Mouse (Mus musculus) embryonic facial prominence, embryonic 10.5 days (tissue): ENCODE data around the gene Plcg2. TPM values are rescaled to one million over a fixed set of nuclear protein-coding genes. Genes with fewer than 3 reads are reported as not detected.

Experiments
- DNase-seq: peaks from one replicate; pipeline ENCODE4 v3.0.0-alpha.2; 2017; ENCODE audit warnings: low spot score
- H3K27ac ChIP-seq: fragments of 300-500 bp; sonication (generic); replicated peaks from 2 replicates; pipeline ENCODE4 v1.5.1; 2016; ENCODE audit warnings: mild to moderate bottlenecking
- H3K27me3 ChIP-seq: fragments of 300-500 bp; sonication (generic); replicated peaks from 2 replicates; pipeline ENCODE4 v1.6.1; 2016; ENCODE audit warnings: low read depth, mild to moderate bottlenecking; ENCODE audit not compliant: poor library complexity, severe bottlenecking
- H3K36me3 ChIP-seq: fragments of 300-500 bp; sonication (generic); replicated peaks from 2 replicates; pipeline ENCODE4 v1.6.1; 2016; ENCODE audit warnings: mild to moderate bottlenecking, moderate library complexity
- H3K4me1 ChIP-seq: fragments of 300-500 bp; sonication (generic); 2 replicates; pipeline ENCODE4 v1.6.1; 2016
- H3K4me3 ChIP-seq: fragments of 300-500 bp; sonication (generic); 2 replicates; pipeline ENCODE4 v1.5.1; 2016; ENCODE audit warnings: mild to moderate bottlenecking, moderate library complexity
- H3K9me3 ChIP-seq: fragments of 300-500 bp; sonication (generic); 2 replicates; pipeline ENCODE4 v1.6.1; 2016; ENCODE audit warnings: mild to moderate bottlenecking
- WGBS: fragments of 180-500 bp; shearing (Covaris S2); methylation state at CpG from one replicate; pipeline ENCODE4 v1.1.7; 2016; 5-methylcytosine and 5-hydroxymethylcytosine counted together
- polyA plus RNA-seq: library from polyadenylated mRNA; unstranded; fragments of >200 nt; fragmentation: Nextera tagmentation; extraction: Ambion mirVana; gene quantifications from 2 replicates; pipeline ENCODE4 v1.2.1, GENCODE M21; 2016

The Plcg2 gene
- polyA plus RNA-seq, 1 experiment from 2014 or later, result 5.8 TPM

- no peaks in the 10 kb centered on the region for H3K36me3 ChIP-seq
- no peaks in the 10 kb centered on the region for H3K27me3 ChIP-seq
- 93% methylated on average over 15 of the region's 15 CpGs for WGBS
- DNase-seq, result no peak
- H3K27ac ChIP-seq, result no peak overlapping the region
- H3K4me1 ChIP-seq, result peaks cover 12% of the 10 kb centered on the region
- no peak overlapping the region for H3K4me3 ChIP-seq
- no peaks in the 10 kb centered on the region; the same call in 1 of the 2 replicates for H3K9me3 ChIP-seq
Observed at GRCm38 (mm10) chr8:117532381-117532972, 34.4 kb downstream of the Plcg2 start.

- peaks cover 17% of the 10 kb centered on the region for H3K4me1 ChIP-seq
- WGBS, result 58% methylated on average over 6 of the region's 6 CpGs
- H3K36me3 ChIP-seq, result no peaks in the 10 kb centered on the region
- H3K9me3 ChIP-seq, result no peaks in the 10 kb centered on the region; the same call in 1 of the 2 replicates
- no peak for DNase-seq
- no peaks in the 10 kb centered on the region for H3K27me3 ChIP-seq
- H3K4me3 ChIP-seq, result no peak overlapping the region
- no peak overlapping the region for H3K27ac ChIP-seq
Observed at GRCm38 (mm10) chr8:117536862-117537261, 38.8 kb downstream of the Plcg2 start.

- no peak for DNase-seq
- no peaks in the 10 kb centered on the region; the same call in 1 of the 2 replicates for H3K9me3 ChIP-seq
- no peak overlapping the region for H3K4me3 ChIP-seq
- 0 out of 2 replicates have a peak overlapping the region, but pooled peaks have one; percentile 24 for H3K27ac ChIP-seq
- H3K36me3 ChIP-seq, result no peaks in the 10 kb centered on the region
- 71% methylated on average over 7 of the region's 7 CpGs for whole genome bisulfite sequencing
- H3K4me1 ChIP-seq, result peaks cover 17% of the 10 kb centered on the region
- H3K27me3 ChIP-seq, result no peaks in the 10 kb centered on the region
Observed at GRCm38 (mm10) chr8:117537751-117538150, 39.7 kb downstream of the Plcg2 start.

GRCm38 (mm10) chr8:117542951-117543350 lies 44.9 kb downstream of the Plcg2 start:
- H3K27me3 ChIP-seq, result no peaks in the 10 kb centered on the region
- DNase-seq, result no peak
- H3K9me3 ChIP-seq, result no peaks in the 10 kb centered on the region
- no peak overlapping the region for H3K4me3 ChIP-seq
- peaks cover under 1% of the 10 kb centered on the region for H3K4me1 ChIP-seq
- no peaks in the 10 kb centered on the region for H3K36me3 ChIP-seq
- no peak overlapping the region for H3K27ac ChIP-seq

- 88% methylated on average over 6 of the region's 6 CpGs for WGBS
- Histone ChIP-seq H3K4me1 (no peaks in the 10 kb centered on the region), H3K9me3 (no peaks in the 10 kb centered on the region)
Observed at GRCm38 (mm10) chr8:117543789-117544188, 45.7 kb downstream of the Plcg2 start.

GRCm38 (mm10) chr8:117545043-117545442 lies 47.0 kb downstream of the Plcg2 start:
- Histone ChIP-seq H3K36me3 (no peaks in the 10 kb centered on the region), H3K4me3 (no peak overlapping the region), H3K27me3 (no peaks in the 10 kb centered on the region), H3K9me3 (no peaks in the 10 kb centered on the region), H3K4me1 (no peaks in the 10 kb centered on the region), H3K27ac (no peak overlapping the region)
- DNase-seq, result no peak
- 81% methylated on average over 8 of the region's 8 CpGs for WGBS

More at GRCm38 (mm10) chr8:117543789-117544188, 45.7 kb downstream of the Plcg2 start:
- no peak for DNase-seq
- Histone ChIP-seq H3K27me3 (no peaks in the 10 kb centered on the region), H3K36me3 (no peaks in the 10 kb centered on the region), H3K27ac (no peak overlapping the region), H3K4me3 (no peak overlapping the region)

- Histone ChIP-seq H3K27me3 (no peaks in the 10 kb centered on the region), H3K27ac (no peak overlapping the region), H3K4me1 (no peaks in the 10 kb centered on the region), H3K9me3 (no peaks in the 10 kb centered on the region), H3K4me3 (no peak overlapping the region), H3K36me3 (no peaks in the 10 kb centered on the region)
- no peak for DNase-seq
- WGBS, result 85% methylated on average over 5 of the region's 5 CpGs
Observed at GRCm38 (mm10) chr8:117546386-117546785, 48.3 kb downstream of the Plcg2 start.

GRCm38 (mm10) chr8:117547945-117548344 lies 49.9 kb downstream of the Plcg2 start:
- no peaks in the 10 kb centered on the region for H3K4me1 ChIP-seq
- no peaks in the 10 kb centered on the region for H3K27me3 ChIP-seq
- no peaks in the 10 kb centered on the region for H3K9me3 ChIP-seq
- no peak overlapping the region for H3K27ac ChIP-seq
- WGBS, result 88% methylated on average over 5 of the region's 5 CpGs
- DNase-seq, result no peak
- H3K36me3 ChIP-seq, result no peaks in the 10 kb centered on the region
- no peak overlapping the region for H3K4me3 ChIP-seq

- no peaks in the 10 kb centered on the region for H3K36me3 ChIP-seq
- no peak for DNase-seq
- no peaks in the 10 kb centered on the region for H3K27me3 ChIP-seq
- 84% methylated on average over 4 of the region's 4 CpGs for WGBS
- H3K4me3 ChIP-seq, result no peak overlapping the region
- no peak overlapping the region for H3K27ac ChIP-seq
- H3K4me1 ChIP-seq, result no peaks in the 10 kb centered on the region
- H3K9me3 ChIP-seq, result no peaks in the 10 kb centered on the region
Observed at GRCm38 (mm10) chr8:117548453-117548852, 50.4 kb downstream of the Plcg2 start.

- Histone ChIP-seq H3K9me3 (no peaks in the 10 kb centered on the region), H3K4me3 (no peak overlapping the region), H3K4me1 (no peaks in the 10 kb centered on the region), H3K36me3 (no peaks in the 10 kb centered on the region), H3K27me3 (no peaks in the 10 kb centered on the region), H3K27ac (no peak overlapping the region)
- no peak for DNase-seq
- 86% methylated on average over 5 of the region's 5 CpGs for WGBS
Observed at GRCm38 (mm10) chr8:117550529-117550928, 52.4 kb downstream of the Plcg2 start.

- DNase-seq, result no peak
- 69% methylated on average over 4 of the region's 4 CpGs for WGBS
- Histone ChIP-seq H3K27ac (no peak overlapping the region), H3K4me1 (peaks cover 11% of the 10 kb centered on the region), H3K4me3 (no peak overlapping the region), H3K36me3 (no peaks in the 10 kb centered on the region), H3K9me3 (no peaks in the 10 kb centered on the region), H3K27me3 (peaks cover 14% of the 10 kb centered on the region)
Observed at GRCm38 (mm10) chr8:117561014-117561413, 62.9 kb downstream of the Plcg2 start.

GRCm38 (mm10) chr8:117561735-117562361 lies 63.8 kb downstream of the Plcg2 start:
- H3K27me3 ChIP-seq, result peaks cover 14% of the 10 kb centered on the region
- H3K4me3 ChIP-seq, result peak overlapping the region; percentile 45
- no peaks in the 10 kb centered on the region for H3K9me3 ChIP-seq
- H3K27ac ChIP-seq, result 0 out of 2 replicates have a peak overlapping the region, but pooled peaks have one; percentile 40
- H3K36me3 ChIP-seq, result no peaks in the 10 kb centered on the region
- WGBS, result 29% methylated on average over 17 of the region's 17 CpGs
- DNase-seq, result peak; percentile 35
- peaks cover 11% of the 10 kb centered on the region for H3K4me1 ChIP-seq

GRCm38 (mm10) chr8:117562445-117563014 lies 64.4 kb downstream of the Plcg2 start:
- DNase-seq, result peak; percentile 12
- Histone ChIP-seq H3K36me3 (no peaks in the 10 kb centered on the region), H3K4me3 (peak overlapping the region; percentile 45), H3K27me3 (peaks cover 14% of the 10 kb centered on the region), H3K9me3 (no peaks in the 10 kb centered on the region), H3K4me1 (peaks cover 11% of the 10 kb centered on the region), H3K27ac (no peak overlapping the region)
- 44% methylated on average over 16 of the region's 16 CpGs for WGBS
